Mouse (Mus musculus): ENCODE results near the gene Slc25a41.

The Slc25a41 gene

DNA sequence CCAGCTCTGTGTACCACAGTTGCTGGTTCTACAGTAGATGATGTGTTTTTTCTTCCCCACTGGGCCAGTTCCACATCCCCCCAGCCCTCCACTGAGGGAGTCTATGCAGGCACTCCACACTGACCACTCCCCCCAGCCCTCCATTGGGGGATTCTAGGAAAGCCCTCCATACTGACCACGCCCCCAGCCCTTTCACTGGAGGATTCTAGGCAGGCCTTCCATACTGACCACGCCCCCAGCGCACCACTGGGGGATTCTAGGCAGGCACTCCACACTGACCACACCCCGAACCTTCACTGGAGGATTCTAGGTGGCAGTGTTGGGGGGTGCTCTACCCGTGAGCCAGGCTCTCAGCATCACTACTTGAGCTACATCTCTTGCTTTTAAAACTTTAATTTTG lies 6.0 kb upstream of the Slc25a41 start:
- DNase-seq (ENCODE audit: low spot score): no peak

DNA sequence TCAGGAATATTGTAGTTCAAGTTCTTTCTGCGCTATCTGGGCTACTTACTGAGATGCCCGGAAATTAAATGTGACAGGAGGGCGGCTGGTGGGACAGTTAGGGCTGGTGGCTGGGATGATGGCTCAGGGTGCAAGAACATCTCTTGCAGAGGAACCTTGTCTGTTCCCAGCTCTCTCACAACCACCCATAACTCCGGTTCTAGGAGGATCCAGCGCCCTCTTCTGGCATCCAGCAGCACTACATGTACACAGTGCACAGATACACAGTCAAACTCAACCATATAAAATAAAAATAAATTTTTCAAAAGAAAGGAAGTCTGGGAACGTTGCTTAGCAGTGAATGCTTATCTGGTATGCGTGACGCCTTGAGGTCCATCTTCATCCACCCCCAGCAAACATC lies 2.5 kb downstream of the Slc25a41 start:
- DNase-seq (ENCODE audit: low spot score): no peak

DNA sequence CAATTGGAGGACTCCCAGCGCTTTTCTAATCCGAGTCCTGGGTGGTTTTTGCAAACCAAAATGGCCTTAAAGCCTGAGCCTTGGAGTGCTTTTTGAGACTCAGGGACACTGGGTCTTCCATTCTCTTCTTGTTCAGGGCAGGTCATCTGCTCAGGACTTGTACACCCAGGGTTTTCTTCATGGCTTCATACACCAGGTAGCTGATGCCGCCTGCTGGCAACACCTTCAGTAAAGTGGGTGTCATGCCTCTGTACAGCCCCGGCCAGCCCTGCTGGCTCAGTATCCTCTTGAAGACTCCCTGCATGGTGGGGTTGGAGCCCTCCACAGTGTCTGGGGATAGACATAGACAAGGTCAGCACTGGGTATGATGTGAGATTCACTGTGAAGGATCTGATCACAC lies 8.6 kb downstream of the Slc25a41 start:
- DNase-seq (ENCODE audit: low spot score): no peak

- peak; percentile 100 for DNase-seq (ENCODE audit: low spot score)
Measured at GRCm38 (mm10) chr17:57031661-57032420, 9.6 kb downstream of the Slc25a41 start.

DNA sequence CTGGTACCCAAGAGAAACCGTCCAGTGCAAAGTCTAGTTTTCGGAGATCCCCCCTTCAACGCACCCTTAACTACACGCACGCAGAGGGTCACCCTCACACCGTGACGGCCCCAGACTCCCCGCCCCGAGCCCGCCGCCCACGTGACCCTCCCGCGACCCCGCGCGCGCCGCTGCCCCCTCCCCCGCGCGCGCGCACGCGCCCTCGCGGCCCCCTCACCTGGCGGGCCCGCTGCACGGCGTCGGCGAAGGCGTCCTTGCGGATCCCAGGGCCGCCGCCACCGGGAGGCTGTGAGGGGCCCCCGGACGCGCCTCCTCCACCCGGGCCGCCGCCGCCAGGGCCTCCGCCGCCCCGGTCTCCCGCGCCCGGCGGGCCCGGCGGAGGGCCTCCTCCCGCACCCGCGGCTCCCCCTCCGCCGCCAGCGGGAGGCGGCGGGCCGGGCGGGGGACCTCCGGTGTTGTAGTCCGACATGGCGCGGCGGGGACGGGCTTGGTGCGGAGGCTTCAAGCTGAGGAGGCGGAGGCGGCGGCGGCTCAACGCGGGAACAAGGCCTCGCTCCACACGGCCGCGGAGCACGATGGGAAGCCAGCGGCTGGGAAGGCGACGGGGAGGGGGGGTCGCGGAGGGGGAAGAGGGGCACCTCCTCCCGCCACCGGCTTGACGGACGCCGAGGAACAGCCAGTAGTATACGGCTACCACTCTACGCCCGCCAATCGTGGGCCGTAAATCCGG lies 10.4 kb downstream of the Slc25a41 start, which contains the start of gene Khsrp:
Khsrp (minus strand) TSS at position 592 of the 730 bp plus-strand sequence.
- DNase-seq (ENCODE audit: low spot score): peak; percentile 55

GRCm38 (mm10) chr17:57029691-57030090 lies 11.8 kb downstream of the Slc25a41 start:
- DNase-seq (ENCODE audit: low spot score): no peak

DNA sequence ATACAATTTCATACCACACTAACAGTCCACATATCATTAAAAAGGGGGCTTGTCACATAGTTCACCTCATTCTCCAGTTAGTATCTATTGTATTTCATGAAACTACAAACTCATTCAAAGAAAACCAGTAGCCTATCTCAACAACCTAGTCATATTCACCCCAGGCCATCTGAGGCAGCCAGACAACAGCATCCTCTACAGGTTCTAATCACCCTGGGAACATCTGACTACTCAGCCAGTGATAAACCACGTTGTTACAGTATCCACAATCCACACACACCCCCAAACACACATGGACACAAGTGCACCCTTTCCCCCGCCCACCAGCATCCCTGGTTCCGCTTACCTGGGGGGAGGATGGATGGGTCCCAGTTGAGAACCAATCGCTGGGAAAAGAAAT lies 14.0 kb downstream of the Slc25a41 start:
- DNase-seq (ENCODE audit: low spot score): no peak

DNA sequence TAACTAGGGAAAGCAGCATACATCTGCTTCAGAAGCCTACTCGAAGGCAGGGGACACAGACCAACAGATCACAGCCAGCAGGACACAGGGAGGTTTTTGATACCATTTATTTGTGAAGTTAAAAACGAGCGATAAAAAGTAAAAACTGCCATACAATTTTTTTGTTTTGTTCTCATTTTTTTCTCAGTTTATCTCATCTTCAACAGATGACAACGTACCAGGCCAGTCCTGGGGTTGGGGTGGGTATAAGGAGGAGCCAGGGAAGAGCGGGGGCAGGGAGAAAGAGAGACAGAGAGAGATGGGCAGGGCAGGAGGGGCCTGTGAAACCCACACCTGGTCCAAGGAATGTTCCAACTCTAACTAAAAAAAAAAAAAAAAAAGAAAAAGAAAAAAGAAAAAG lies 20.5 kb downstream of the Slc25a41 start:
- DNase-seq (ENCODE audit: low spot score): no peak

GRCm38 (mm10) chr17:57019693-57020092 lies 21.8 kb downstream of the Slc25a41 start:
- DNase-seq (ENCODE audit: low spot score): no peak

DNA sequence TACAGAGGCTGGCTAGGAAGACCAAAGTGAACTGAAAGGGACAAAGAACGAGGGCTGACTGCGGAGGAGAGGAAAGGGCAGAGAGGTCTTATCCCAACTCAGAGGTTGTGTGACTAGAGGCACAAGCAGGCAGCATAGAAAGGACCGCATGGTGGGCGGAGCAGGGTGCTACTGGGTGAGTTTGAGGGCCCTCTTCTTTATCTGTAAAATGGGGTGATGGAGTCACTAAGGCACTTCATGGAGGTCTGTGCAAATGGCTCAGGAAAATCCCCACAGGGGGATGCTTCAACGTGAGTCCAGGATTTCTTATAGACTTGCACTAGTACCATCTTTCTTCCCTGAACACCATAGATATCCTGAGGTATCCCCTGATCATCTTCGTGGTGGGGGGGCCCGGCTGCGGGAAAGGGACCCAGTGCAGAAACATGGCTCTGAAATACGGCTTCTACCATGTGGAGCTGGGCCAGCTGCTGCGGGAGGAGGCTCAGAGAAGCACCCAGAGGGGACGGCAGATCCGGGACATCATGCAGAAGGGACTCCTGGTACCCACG lies 29.1 kb downstream of the Slc25a41 start:
- no peak for DNase-seq (ENCODE audit: low spot score)

GRCm38 (mm10) chr17:57011236-57012141 lies 30.0 kb downstream of the Slc25a41 start, which contains the start of the genes Gtf2f1 and Gm17949:
Gene Gtf2f1 (minus strand): TSS chr17:57011288.
Gene Gm17949 (plus strand): TSS chr17:57011469.
- peak; percentile 98 for DNase-seq (ENCODE audit: low spot score)

- no peak for DNase-seq (ENCODE audit: low spot score)
Measured at GRCm38 (mm10) chr17:57010911-57011235, 30.6 kb downstream of the Slc25a41 start.

- no peak for DNase-seq (ENCODE audit: low spot score)
Measured at GRCm38 (mm10) chr17:57007137-57007905, 34.1 kb downstream of the Slc25a41 start.

DNA sequence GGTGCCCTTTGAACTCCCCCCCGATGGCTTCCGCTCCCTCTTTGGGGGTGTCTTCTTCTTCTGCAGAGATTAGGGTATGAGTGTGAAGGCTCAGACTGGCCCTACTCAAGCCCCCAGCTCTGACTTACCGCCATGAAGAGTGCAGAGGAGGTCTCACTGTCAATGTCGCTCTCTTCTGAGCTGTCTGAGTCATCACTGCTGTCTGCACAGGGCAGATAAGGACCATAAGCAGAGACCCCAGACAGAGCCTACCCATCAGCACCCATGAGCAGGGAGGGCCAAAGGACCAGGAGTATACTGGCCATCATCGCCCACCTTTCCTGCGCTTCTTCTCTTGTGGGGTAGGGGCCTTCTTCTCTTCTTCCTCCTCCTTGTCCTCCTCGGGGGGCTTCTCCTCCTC lies 37.5 kb downstream of the Slc25a41 start:
- no peak for DNase-seq (ENCODE audit: low spot score)

DNA sequence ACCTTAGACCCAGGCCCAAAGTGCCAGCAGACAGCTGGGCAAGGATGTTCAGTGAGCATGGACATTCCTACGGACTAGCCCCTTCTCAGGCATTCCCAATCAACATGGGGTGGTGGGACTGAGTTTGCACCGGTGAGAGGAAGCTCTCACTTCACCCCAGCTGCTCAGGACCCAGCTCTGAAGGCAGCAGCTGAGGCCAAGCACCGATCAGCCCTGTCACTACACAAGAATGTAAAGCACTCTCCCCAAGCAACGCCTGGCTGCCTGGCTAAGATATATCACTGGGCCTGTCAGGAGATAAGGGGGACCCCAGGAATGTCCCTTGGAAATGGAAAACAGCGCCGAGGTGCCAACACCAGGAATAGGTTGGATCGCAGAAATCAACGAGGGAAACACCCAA lies 40.2 kb downstream of the Slc25a41 start:
- no peak for DNase-seq (ENCODE audit: low spot score)

DNA sequence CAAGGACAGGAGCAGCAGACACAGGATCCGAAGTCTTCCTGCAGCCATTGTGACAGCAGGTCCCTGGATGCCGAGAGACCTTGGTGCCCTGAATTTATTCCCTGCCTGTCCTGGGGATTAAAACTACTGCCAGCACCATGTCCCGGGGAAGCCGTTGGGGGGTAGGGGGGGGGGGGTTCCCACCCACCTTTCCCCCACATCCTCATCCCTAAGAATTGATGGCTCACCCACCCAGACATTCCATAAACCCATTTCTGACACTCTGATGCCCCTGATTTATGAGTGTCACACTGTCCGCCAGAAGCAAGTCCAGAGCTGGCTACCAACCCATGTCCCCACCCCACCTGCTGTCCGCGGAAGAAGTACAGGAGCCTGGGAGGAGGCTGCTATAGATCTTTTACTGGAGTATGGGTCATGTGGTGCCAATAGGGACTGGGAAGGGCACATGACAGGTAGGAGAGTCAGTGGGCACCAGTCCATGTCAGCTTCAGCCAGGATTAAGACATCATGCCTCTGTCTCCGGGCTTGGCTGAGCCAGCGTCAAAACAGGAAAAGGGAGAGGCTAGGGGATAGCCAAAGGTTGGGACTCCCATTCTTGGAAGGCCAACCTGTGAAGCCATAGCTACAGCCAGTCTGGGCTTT lies 41.4 kb downstream of the Slc25a41 start, which contains the start of gene Pspn:
Pspn (minus strand) TSS at position 51 of the 642 bp plus-strand sequence.
- DNase-seq (ENCODE audit: low spot score): no peak

DNA sequence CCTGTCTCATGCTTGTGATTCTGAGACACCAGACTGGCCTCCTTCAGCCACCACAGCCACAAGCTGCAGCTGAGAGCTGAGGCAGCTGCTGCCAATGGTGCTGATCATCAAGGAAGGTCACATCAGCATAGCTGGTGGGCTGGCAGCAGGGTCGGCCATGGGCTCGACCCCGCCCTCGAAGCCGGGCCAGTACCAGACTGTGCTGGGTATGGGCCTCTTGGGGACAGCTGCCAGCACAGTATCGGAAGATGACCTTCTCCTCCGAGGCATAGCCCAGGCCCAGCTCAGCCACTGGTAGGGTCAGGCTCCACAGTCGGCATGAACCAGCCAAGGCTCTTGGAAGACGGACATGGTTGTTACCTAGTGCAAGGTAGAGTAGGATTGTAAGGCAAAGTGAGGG lies 42.0 kb downstream of the Slc25a41 start:
- DNase-seq (ENCODE audit: low spot score): no peak

DNA sequence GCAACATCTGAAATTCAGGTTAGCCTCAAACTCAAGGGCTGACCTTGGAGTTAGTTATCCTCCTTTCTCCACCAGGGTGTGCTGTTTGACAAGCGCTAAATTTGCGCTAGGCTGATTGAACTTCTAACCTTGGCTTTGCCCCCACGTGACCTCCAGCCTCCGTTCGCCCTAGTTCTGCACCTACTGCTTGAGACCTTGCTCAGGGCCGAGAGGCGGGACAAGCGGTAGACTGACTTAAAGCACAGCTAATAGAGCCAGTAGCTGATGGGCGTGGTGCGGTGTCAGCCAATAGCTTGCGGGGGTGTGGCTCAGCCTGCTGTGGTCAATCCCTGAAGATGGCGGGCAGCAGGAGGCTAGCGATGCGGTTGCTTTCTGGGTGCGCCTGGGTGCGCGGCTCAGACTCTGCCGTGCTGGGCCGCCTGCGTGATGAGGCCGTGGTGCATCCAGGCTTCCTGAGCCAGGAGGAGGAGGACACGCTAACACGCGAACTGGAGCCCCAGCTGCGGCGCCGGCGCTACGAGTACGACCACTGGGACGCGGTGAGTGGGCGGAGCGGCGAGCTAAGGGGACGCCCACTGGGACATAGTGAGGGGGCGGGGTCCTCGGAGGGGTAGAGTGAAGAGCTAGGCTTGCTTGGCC lies 44.3 kb downstream of the Slc25a41 start, which contains the start of gene Alkbh7:
Alkbh7 (plus strand) TSS at position 311 of the 639 bp plus-strand sequence.
- DNase-seq (ENCODE audit: low spot score): peak; percentile 98

- DNase-seq (ENCODE audit: low spot score): no peak
Measured at GRCm38 (mm10) chr17:56996506-56996905, 44.9 kb downstream of the Slc25a41 start.

GRCm38 (mm10) chr17:56995046-56995445 lies 46.4 kb downstream of the Slc25a41 start:
- no peak for DNase-seq (ENCODE audit: low spot score)

All from yolk sac, embryonic 10.5 days (tissue).